In genomic region chr16:90615791-90616190, GRCm38 (mm10) we compare ENCODE assay signal across 15 mouse cellular contexts.
"Had no signal": no experiment of that assay in that cellular context is flagged by ENCODE, and none has a peak within 500 bp of the region (broad histone marks: within the 10 kb centered on the region; RNA-seq: fewer than 3 reads in every experiment).

No protein-coding gene starts in this region.

- H3K9me3 ChIP-seq: limb, embryonic 15.5 days; liver, embryonic 12.5 days; lung, embryonic 15.5 days; neural tube, embryonic 15.5 days had no signal

- H3K27ac ChIP-seq: kidney, postnatal 0 days; limb, embryonic 15.5 days; liver, embryonic 12.5 days; lung, embryonic 15.5 days; midbrain, embryonic 13.5 days; neural tube, embryonic 15.5 days had no signal

- H3K4me2 ChIP-seq: limb, embryonic 15.5 days; liver, embryonic 12.5 days; lung, embryonic 15.5 days; midbrain, embryonic 13.5 days; neural tube, embryonic 15.5 days had no signal

- ATAC-seq: liver, embryonic 12.5 days; midbrain, embryonic 13.5 days had no signal

- H3K4me1 ChIP-seq: liver, embryonic 12.5 days; midbrain, embryonic 13.5 days; neural tube, embryonic 15.5 days had no signal

- DNase-seq: kidney, adult 11 months; kidney, adult 9 months; kidney, postnatal 36 days; layer of hippocampus, adult 9-11 months; left cerebral cortex, postnatal 4 days; right cerebral cortex, postnatal 14 days; thymus, adult 18-20 months; thymus, postnatal 14 days had no signal

- H3K9ac ChIP-seq: limb, embryonic 15.5 days; liver, embryonic 12.5 days; lung, embryonic 15.5 days; midbrain, embryonic 13.5 days; neural tube, embryonic 15.5 days had no signal

- H3K36me3 ChIP-seq: limb, embryonic 15.5 days; liver, embryonic 12.5 days; lung, embryonic 15.5 days; midbrain, embryonic 13.5 days; neural tube, embryonic 15.5 days had no signal

- H3K27me3 ChIP-seq: limb, embryonic 15.5 days; liver, embryonic 12.5 days; lung, embryonic 15.5 days; midbrain, embryonic 13.5 days; neural tube, embryonic 15.5 days had no signal

- H3K4me3 ChIP-seq: limb, embryonic 15.5 days; liver, embryonic 12.5 days; lung, embryonic 15.5 days; midbrain, embryonic 13.5 days; myocyte; neural tube, embryonic 15.5 days had no signal
